Mouse (Mus musculus): Measurements from ENCODE around the gene Fam198a.
"Not testable (repeated sequence)": the region's sequence is repeated elsewhere in the genome, so short reads cannot be mapped to it uniquely, and the experiment has no call there.

The Fam198a gene

DNA sequence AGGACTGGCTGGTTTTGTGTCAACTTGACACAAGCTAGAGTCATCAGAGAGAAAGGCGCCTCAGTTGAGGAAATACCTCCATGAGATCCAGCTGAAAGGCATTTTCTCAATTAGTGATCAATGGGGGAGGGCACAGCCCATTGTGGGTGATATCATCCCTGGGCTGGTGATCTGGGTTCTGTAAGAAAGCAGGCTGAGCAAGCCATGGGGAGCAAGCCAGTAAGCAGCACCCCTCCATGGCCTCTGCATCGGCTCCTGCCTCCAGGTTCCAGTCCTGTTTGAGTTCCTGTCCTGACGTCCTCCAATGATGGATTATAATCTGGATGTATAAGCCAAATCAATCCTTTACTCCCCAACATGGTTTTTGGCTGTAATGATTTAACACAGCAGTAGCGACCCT, 70.4 kb downstream of the Fam198a start:
- not testable (repeated sequence) for DNase-seq (ENCODE audit: low spot score in 2 of 2)

DNA sequence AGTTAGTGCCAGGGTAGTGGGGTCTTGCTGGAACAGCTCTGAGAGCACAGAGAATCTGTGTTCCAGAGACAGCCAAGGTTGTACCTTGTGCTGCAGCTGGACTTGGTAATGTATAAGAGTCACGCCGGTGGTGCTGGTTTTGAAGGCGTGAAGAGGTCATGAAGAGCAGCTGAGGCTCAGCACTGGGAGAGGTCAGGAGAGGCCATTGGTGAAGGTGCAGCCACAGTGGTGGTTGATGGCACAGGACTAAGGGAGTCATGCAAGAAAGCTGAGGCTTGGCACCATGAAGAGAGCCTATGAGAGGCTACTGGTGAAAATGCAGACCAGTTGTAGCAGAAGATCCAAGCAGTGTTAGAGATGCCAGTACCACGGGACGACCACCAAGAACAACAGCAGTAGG, 70.8 kb downstream of the Fam198a start:
- DNase-seq (ENCODE audit: low spot score in 2 of 2), result no peak

DNA sequence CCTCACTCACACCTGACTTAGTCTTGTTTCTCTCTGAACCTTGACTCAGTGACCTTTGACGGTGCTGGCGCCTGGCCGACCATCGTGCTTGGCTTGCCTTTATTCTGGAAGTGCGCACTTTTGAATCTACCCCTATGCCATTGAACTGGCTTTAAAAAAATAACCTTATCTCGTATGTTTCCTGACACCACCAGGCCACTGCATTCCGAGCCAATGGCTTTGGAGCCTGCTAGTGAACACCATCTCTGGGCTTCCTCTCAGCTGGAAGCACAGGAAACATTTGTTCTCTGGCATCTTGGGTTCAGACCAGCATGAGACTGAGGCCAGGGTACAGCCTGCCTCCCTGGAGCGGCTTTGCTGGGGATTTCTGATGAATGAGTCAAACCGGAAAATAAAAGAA, 72.0 kb downstream of the Fam198a start:
- no peak for DNase-seq (ENCODE audit: low spot score in 2 of 2)

DNA sequence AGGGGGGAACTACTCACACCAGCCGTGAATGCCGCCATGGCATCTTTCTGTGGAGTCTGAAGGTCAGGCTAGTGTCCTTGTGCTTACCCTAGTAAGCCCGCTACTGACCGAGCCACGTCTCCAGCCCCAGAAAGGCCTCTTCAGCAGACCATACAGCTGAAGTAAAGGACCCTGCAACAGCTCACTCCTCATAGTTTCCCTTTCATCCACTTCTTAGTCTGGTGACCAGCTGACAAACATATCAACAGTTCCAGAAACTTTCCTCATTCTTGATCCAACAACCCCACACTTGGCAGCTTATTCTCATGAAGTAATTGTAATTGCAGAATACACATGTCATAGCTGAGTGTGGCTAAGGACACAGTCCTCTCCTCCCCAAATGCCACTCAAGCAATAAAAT, 73.1 kb downstream of the Fam198a start:
- DNase-seq (ENCODE audit: low spot score in 2 of 2), result no peak

DNA sequence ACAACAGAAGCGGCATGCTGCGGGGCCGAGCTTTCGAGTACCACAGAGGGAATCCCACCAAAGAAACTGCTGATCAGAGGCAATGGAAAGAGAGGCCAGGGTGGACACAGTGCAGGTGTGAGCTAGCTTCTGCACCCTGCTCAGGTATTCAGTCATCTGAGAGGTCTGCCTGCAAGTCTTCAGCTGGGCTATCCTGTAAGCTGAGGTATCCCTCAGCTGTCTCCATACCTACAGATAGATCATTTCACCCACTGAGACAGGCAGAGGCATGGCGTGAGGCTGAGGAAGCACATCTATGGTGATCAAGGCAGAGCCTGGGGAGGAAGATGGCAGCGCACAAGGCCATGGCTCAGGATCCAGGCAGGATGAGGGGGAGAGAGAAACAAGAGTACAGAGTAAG, 73.6 kb downstream of the Fam198a start:
- no peak for DNase-seq (ENCODE audit: low spot score in 2 of 2)

DNA sequence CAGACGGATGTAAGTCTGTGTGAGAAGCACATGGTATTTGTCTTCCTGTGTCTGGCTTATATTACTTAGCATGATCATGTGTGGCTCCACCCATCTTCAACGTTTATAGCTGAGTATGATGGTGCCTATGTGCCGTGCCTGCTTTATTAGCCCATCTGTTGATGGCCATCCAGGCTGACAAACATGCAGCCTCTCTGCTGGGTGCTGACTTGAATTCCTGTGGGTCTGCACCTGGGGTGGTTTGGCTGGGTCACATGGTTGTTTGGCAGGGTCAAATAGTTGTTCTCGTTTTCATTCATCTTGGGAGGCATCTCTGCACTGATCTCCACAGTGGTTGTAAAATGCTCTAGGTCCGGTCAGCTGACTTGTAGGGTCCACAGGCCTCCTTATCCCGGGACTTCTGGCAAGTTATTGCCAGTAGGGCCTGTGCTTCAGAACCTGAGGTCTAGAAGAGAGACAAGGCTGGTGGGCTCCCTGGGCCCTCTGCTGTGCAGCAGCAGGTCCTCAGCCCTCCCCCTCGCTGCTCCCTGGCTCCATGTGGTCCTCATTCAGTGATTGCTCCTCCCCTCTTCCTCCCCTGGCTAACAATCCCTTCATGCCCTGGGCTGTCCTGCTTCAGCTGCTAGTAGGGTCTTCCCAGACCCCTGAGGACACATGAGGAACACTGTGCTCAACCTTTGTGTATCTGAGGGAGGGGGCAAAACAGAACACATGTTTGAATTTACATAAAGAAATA, 75.2 kb downstream of the Fam198a start:
- DNase-seq (ENCODE audit: low spot score in 2 of 2), result no peak

DNA sequence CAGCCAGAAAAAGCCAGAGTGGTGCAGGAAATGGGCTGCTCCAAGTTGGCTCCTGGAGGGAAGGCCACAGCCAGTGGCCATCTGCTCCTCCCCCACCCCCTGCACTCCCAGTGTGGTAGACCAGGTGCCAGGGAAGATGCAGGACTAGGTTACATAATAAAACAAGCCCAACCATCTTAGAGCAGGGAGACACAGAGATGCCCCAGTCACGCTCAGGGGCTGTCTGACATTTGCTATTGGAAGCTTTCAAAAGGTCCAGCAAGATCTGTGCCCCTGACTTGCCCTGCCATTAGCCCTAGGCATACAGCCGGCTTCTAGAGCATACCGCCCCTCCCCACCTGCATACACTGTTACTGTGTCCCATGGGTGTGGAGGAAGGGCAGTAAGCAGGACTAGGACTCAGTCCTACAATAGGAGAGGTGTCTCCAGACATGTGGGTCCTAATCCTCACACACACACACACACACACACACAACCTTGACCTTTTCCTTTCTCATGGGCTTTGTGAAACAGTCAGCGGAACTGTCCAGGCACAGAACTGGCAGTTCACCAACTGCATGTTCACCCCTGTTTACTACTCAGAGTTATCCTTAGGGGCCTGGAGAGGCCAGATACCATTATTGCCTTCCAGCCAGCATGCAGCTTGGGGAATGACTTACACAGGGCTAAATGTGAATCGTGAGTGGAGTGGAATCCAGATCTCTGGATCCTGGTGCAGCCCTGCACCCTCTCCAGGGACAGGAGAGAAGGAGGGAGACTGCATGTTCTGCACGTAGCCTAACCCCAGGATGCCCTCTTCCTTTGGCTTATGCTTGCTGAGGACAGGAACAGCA, 76.5 kb downstream of the Fam198a start:
- DNase-seq (ENCODE audit: low spot score in 2 of 2), result no peak

DNA sequence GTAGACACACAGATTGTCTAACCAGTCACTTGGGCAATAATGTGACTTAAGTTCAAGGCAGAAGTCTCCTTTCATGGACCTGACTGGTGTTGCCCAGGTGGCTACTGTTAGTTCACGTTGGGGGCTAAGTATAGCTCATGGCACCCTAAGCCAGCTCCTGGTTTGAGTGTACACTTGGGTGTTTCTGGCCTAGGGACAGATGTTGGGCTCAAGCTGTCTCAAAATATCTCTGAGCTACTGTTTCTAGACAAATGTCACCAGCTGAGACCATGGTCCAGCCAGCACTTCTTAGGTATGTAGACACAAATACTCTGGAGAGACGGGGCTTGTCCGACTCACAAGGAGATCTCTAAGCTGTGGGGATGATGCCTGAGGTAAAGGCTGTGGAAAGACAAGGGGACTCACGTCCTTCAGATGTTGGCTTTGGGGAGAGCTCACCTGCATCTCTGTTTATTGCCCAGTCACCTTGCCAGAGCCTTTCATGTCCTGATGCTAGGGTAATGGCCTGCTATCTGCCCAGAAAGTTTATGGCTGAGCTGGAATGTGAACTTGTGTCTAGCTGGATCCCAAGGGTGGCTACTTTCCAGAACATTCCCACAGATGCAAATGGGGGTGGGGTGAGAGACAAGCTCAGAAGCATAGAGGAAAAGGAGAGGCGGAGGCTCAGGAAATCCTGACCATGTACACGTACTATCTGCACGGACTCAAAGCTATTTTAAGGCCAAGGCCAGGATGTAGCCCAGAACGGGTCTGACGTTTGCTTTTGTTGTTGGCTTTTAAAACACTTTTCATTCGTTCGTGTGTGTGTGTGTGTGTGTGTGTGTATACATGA, 77.3 kb downstream of the Fam198a start:
- no peak for DNase-seq (ENCODE audit: low spot score in 2 of 2)

DNA sequence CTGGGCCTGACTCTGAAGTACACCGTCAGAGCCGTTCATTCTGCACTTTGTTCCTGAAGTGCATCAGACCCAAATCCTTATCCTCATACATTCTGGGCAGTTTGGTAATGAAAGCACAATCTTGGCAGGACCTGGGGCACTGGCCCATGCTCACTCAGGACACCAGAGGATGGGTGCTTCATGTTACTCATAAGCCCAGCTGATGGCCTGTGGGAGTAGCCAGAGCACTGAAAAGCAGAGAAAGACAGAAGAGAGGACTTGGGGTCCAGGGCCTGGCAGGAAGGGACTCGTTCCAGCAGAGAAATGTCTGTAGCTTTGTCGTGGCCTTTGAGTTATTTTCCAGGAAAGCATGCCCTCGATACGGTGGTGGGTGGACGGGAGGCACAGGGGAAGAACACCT, 79.0 kb downstream of the Fam198a start:
- no peak for DNase-seq (ENCODE audit: low spot score in 2 of 2)

Measured in frontal cortex, postnatal 14 days (tissue).